Mouse (Mus musculus) frontal cortex, postnatal 10 days (tissue): Measurements from ENCODE around the gene Hip1.

Experiments used
- DNase-seq, 2 experiments: peaks; one replicate each; pipeline ENCODE4 v3.0.0; 2022; ENCODE audit warnings: low spot score in 2 of 2, mixed read lengths in 1 of 2

The Hip1 gene

GRCm38 (mm10) chr5:135445755-135446154, 99.2 kb downstream of the Hip1 start:
- no peak for DNase-seq

- DNase-seq: no peak
Measured at GRCm38 (mm10) chr5:135442430-135442829, 102.5 kb downstream of the Hip1 start.

GRCm38 (mm10) chr5:135435039-135435438, 109.9 kb downstream of the Hip1 start:
- no peak for DNase-seq

GRCm38 (mm10) chr5:135433861-135434260, 111.1 kb downstream of the Hip1 start:
- DNase-seq: no peak

- no peak for DNase-seq
Measured at GRCm38 (mm10) chr5:135431111-135431510, 113.8 kb downstream of the Hip1 start.

GRCm38 (mm10) chr5:135428786-135429185, 116.1 kb downstream of the Hip1 start:
- no peak for DNase-seq

- DNase-seq: no peak
Measured at GRCm38 (mm10) chr5:135410266-135410665, 134.7 kb downstream of the Hip1 start.

GRCm38 (mm10) chr5:135408114-135408513, 136.8 kb downstream of the Hip1 start:
- DNase-seq: no peak

- no peak for DNase-seq
Measured at GRCm38 (mm10) chr5:135405437-135405836, 139.5 kb downstream of the Hip1 start.

- DNase-seq: peak; percentile 68 to 72
Measured at GRCm38 (mm10) chr5:135404623-135405022, 140.3 kb downstream of the Hip1 start.

- peak in 1 of 2 experiments; percentile 71 for DNase-seq
Measured at GRCm38 (mm10) chr5:135400244-135400643, 144.7 kb downstream of the Hip1 start.

GRCm38 (mm10) chr5:135399382-135399781, 145.5 kb downstream of the Hip1 start:
- DNase-seq: no peak

GRCm38 (mm10) chr5:135395826-135396225, 149.1 kb downstream of the Hip1 start:
- DNase-seq: no peak

- peak; percentile 65 to 76 for DNase-seq
Measured at GRCm38 (mm10) chr5:135394004-135394823, 150.7 kb downstream of the Hip1 start, which contains the start of gene Pom121. Pom121 (minus strand) TSS chr5:135394546.

GRCm38 (mm10) chr5:135383771-135384170, 161.1 kb downstream of the Hip1 start:
- DNase-seq: no peak

GRCm38 (mm10) chr5:135382746-135383145, 162.2 kb downstream of the Hip1 start:
- DNase-seq: no peak

- no peak for DNase-seq
Measured at GRCm38 (mm10) chr5:135381356-135381925, 163.5 kb downstream of the Hip1 start.

GRCm38 (mm10) chr5:135380681-135381080, 164.2 kb downstream of the Hip1 start:
- no peak for DNase-seq

- DNase-seq: no peak
Measured at GRCm38 (mm10) chr5:135376341-135376740, 168.6 kb downstream of the Hip1 start.

GRCm38 (mm10) chr5:135375167-135375566, 169.8 kb downstream of the Hip1 start:
- peak in 1 of 2 experiments; percentile 30 for DNase-seq

- DNase-seq: no peak
Measured at GRCm38 (mm10) chr5:135373601-135374000, 171.3 kb downstream of the Hip1 start.

- no peak for DNase-seq
Measured at GRCm38 (mm10) chr5:135371195-135371594, 173.7 kb downstream of the Hip1 start.
